Mouse (Mus musculus) heart, embryonic 15.5 days (tissue): Measurements from ENCODE around the gene Krt36. TPM values are rescaled to one million over a fixed set of nuclear protein-coding genes. Genes with fewer than 3 reads are reported as not detected.
A peak's percentile ranks its signal among the peaks of the same experiment; 100 is the strongest.

Source experiments
- ATAC-seq: fragments of 200-750 bp; cut with Nextera tagmentation; replicated peaks from 2 replicates; pipeline ENCODE4 v1.8.0; 2017; ENCODE audit warnings: low read depth, moderate TSS enrichment; ENCODE audit not compliant: insufficient number of reproducible peaks, insufficient read depth, low FRiP score
- H3K27ac ChIP-seq: fragments of 300-500 bp; sonication (generic); 2 replicates; pipeline ENCODE4 v1.5.1; 2015; ENCODE audit warnings: mild to moderate bottlenecking, inconsistent platforms
- H3K27me3 ChIP-seq: fragments of 300-500 bp; sonication (generic); 2 replicates; pipeline ENCODE4 v1.6.1; 2015; ENCODE audit warnings: inconsistent platforms
- H3K36me3 ChIP-seq: fragments of 300-500 bp; sonication (generic); 2 replicates; pipeline ENCODE4 v1.6.1; 2015; ENCODE audit warnings: mild to moderate bottlenecking, inconsistent platforms
- H3K4me1 ChIP-seq: fragments of 300-500 bp; sonication (generic); replicated peaks from 2 replicates; pipeline ENCODE4 v1.6.1; 2015; ENCODE audit warnings: inconsistent platforms
- H3K4me2 ChIP-seq: fragments of 300-500 bp; sonication (generic); 2 replicates; pipeline ENCODE4 v1.6.1; 2015; ENCODE audit warnings: inconsistent platforms, mild to moderate bottlenecking, moderate library complexity
- H3K4me3 ChIP-seq: fragments of 300-500 bp; sonication (generic); 2 replicates; pipeline ENCODE4 v1.5.1; 2015; ENCODE audit warnings: mild to moderate bottlenecking, inconsistent platforms
- H3K9ac ChIP-seq: fragments of 300-500 bp; sonication (generic); 2 replicates; pipeline ENCODE4 v1.6.1; 2015; ENCODE audit warnings: mild to moderate bottlenecking, inconsistent platforms
- H3K9me3 ChIP-seq: fragments of 300-500 bp; sonication (generic); replicated peaks from 2 replicates; pipeline ENCODE4 v1.6.1; 2016; ENCODE audit warnings: inconsistent platforms
- WGBS: fragments of 180-500 bp; shearing (Covaris S2); methylation state at CpG from one replicate; pipeline ENCODE4 v1.1.7; 2015; ENCODE audit warnings: mixed read lengths; 5-methylcytosine and 5-hydroxymethylcytosine counted together
- polyA plus RNA-seq: library from polyadenylated mRNA; unstranded; fragments of >200 nt; fragmentation: Nextera tagmentation; extraction: Ambion mirVana; gene quantifications from 2 replicates; pipeline ENCODE4 v1.2.1, GENCODE M21; 2015

Gene Krt36
- polyA plus RNA-seq, 1 experiment from 2014 or later = not detected

GRCm38 (mm10) chr11:100073873-100074272, 31.6 kb downstream of the Krt36 start:
- Histone ChIP-seq H3K9ac (no peak overlapping the region), H3K9me3 (no peaks in the 10 kb centered on the region), H3K36me3 (no peaks in the 10 kb centered on the region), H3K4me2 (no peak overlapping the region), H3K27ac (no peak overlapping the region), H3K27me3 (no peaks in the 10 kb centered on the region), H3K4me1 (no peaks in the 10 kb centered on the region), H3K4me3 (no peak overlapping the region)
- ATAC-seq = no peak
- 49% methylated on average over 1 of the region's 1 CpGs for WGBS

- H3K4me3 ChIP-seq = no peak overlapping the region
- H3K4me2 ChIP-seq = no peak overlapping the region
- no peak overlapping the region for H3K9ac ChIP-seq
- no peaks in the 10 kb centered on the region for H3K36me3 ChIP-seq
- ATAC-seq = peak; percentile 47; the same call in 1 of the 2 replicates
- H3K4me1 ChIP-seq = peaks cover 18% of the 10 kb centered on the region
- H3K27ac ChIP-seq = no peak overlapping the region
- H3K9me3 ChIP-seq = no peaks in the 10 kb centered on the region
- no peaks in the 10 kb centered on the region for H3K27me3 ChIP-seq
- WGBS = 65% methylated on average over 17 of the region's 17 CpGs
Observed at GRCm38 (mm10) chr11:100067293-100068036, 38.0 kb downstream of the Krt36 start.

GRCm38 (mm10) chr11:100066236-100067010, 39.0 kb downstream of the Krt36 start:
- no peak overlapping the region for H3K4me3 ChIP-seq
- peaks cover 18% of the 10 kb centered on the region for H3K4me1 ChIP-seq
- no peak for ATAC-seq
- 38% methylated on average over 12 of the region's 12 CpGs for WGBS
- peak overlapping the region; percentile 37; the same call in 1 of the 2 replicates for H3K27ac ChIP-seq
- no peak overlapping the region for H3K9ac ChIP-seq
- H3K9me3 ChIP-seq = no peaks in the 10 kb centered on the region
- no peaks in the 10 kb centered on the region for H3K36me3 ChIP-seq
- H3K27me3 ChIP-seq = no peaks in the 10 kb centered on the region
- H3K4me2 ChIP-seq = no peak overlapping the region

- no peak overlapping the region for H3K4me3 ChIP-seq
- 76% methylated on average over 8 of the region's 8 CpGs for WGBS
- H3K9ac ChIP-seq = no peak overlapping the region
- no peaks in the 10 kb centered on the region for H3K27me3 ChIP-seq
- no peak overlapping the region for H3K4me2 ChIP-seq
- no peak overlapping the region for H3K27ac ChIP-seq
- H3K9me3 ChIP-seq = no peaks in the 10 kb centered on the region
- no peak for ATAC-seq
- H3K36me3 ChIP-seq = no peaks in the 10 kb centered on the region
- H3K4me1 ChIP-seq = no peaks in the 10 kb centered on the region
Observed at GRCm38 (mm10) chr11:100058875-100059274, 46.6 kb downstream of the Krt36 start.

GRCm38 (mm10) chr11:100055686-100056655, 49.5 kb downstream of the Krt36 start:
- no peaks in the 10 kb centered on the region for H3K36me3 ChIP-seq
- H3K27me3 ChIP-seq = no peaks in the 10 kb centered on the region; the same call in 1 of the 2 replicates
- no peak overlapping the region for H3K9ac ChIP-seq
- H3K9me3 ChIP-seq = no peaks in the 10 kb centered on the region
- no peak overlapping the region for H3K4me2 ChIP-seq
- no peaks in the 10 kb centered on the region for H3K4me1 ChIP-seq
- no peak overlapping the region for H3K4me3 ChIP-seq
- 57% methylated on average over 9 of the region's 9 CpGs for WGBS
- no peak overlapping the region for H3K27ac ChIP-seq
- ATAC-seq = no peak

Other genes starting within 250 kb of the Krt36 start
- not detected in 2 replicates for gene Gm11568, start 247.7 kb downstream of the Krt36 start, polyA plus RNA-seq
- not detected in 2 replicates for gene Gm11559, start 241.2 kb downstream of the Krt36 start, polyA plus RNA-seq
- gene Krtap9-1, start 232.2 kb downstream of the Krt36 start, polyA plus RNA-seq = not detected in 2 replicates
- gene Gm11567, start 226.4 kb downstream of the Krt36 start, polyA plus RNA-seq = not detected in 2 replicates
- gene Krtap31-1, start 197.7 kb downstream of the Krt36 start, polyA plus RNA-seq = not detected in 2 replicates
- gene Gm11565, start 190.9 kb downstream of the Krt36 start, polyA plus RNA-seq = not detected in 2 replicates
- not detected in 2 replicates for gene Krtap31-2, start 169.3 kb downstream of the Krt36 start, polyA plus RNA-seq
- not detected in 2 replicates for gene Krtap9-5, start 157.2 kb downstream of the Krt36 start, polyA plus RNA-seq
- not detected in 2 replicates for gene Krtap29-1, start 126.6 kb downstream of the Krt36 start, polyA plus RNA-seq
- gene Krtap16-1, start 119.0 kb downstream of the Krt36 start, polyA plus RNA-seq = not detected in 2 replicates
- 0.76 TPM in 1 of 2 replicates, not detected in the other for gene Krtap17-1, start 111.6 kb downstream of the Krt36 start, polyA plus RNA-seq
- not detected in 2 replicates for gene Krt33a, start 89.4 kb downstream of the Krt36 start, polyA plus RNA-seq
- gene Krt33b, start 75.8 kb downstream of the Krt36 start, polyA plus RNA-seq = 0.09 TPM in 1 of 2 replicates, not detected in the other
- not detected in 2 replicates for gene Krt34, start 64.1 kb downstream of the Krt36 start, polyA plus RNA-seq
- gene Krt31, start 55.1 kb downstream of the Krt36 start, polyA plus RNA-seq = not detected in 2 replicates
- gene Krt32, start 17.4 kb downstream of the Krt36 start, polyA plus RNA-seq = not detected in 2 replicates
- not detected in 2 replicates for gene Krt35, start 9.4 kb downstream of the Krt36 start, polyA plus RNA-seq
- gene Krt13, start 15.9 kb upstream of the Krt36 start, polyA plus RNA-seq = 0.45 and 0.62 TPM in 2 replicates
- 4.2 and 20.2 TPM in 2 replicates for gene Krt15, start 30.3 kb upstream of the Krt36 start, polyA plus RNA-seq
- 42.6 and 82.2 TPM in 2 replicates for gene Krt19, start 43.0 kb upstream of the Krt36 start, polyA plus RNA-seq
- gene Krt9, start 87.6 kb upstream of the Krt36 start, polyA plus RNA-seq = not detected in 2 replicates
- gene Krt14, start 101.9 kb upstream of the Krt36 start, polyA plus RNA-seq = 3.0 and 4.8 TPM in 2 replicates
- gene Krt16, start 143.3 kb upstream of the Krt36 start, polyA plus RNA-seq = 0.27 TPM in 1 of 2 replicates, not detected in the other
- gene Krt17, start 155.4 kb upstream of the Krt36 start, polyA plus RNA-seq = 5.2 and 42.7 TPM in 2 replicates
- gene Krt42, start 164.2 kb upstream of the Krt36 start, polyA plus RNA-seq = not detected in 2 replicates
- 1,413 and 1,738 TPM in 2 replicates for gene Eif1, start 214.3 kb upstream of the Krt36 start, polyA plus RNA-seq
- not detected in 2 replicates for gene Gast, start 228.8 kb upstream of the Krt36 start, polyA plus RNA-seq